Mouse (Mus musculus): ENCODE data around the gene Ckap4. TPM values are rescaled to one million over a fixed set of nuclear protein-coding genes. Genes with fewer than 3 reads are reported as not detected.

Ckap4 gene
- total RNA-seq, 1 experiment, result 86.8 TPM

DNA sequence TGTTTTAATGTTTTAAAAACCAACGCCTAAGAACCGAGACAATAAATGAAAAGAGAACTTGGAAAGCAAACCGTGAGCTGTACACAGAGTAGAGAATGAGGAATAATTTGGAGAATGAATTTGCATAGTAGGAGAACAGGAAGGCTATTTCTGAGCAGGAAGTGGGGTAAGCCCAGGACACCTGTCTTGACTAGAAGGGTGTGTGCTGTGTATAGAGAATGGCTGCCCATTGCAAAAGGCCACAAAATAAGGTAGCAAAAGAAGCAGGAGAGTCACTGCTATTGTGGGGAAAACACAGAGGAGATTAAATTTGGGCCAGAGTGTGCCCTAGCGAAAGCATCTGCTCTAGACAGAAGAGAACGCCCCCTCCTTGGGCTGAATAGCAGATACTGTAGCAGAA is 1.6 kb upstream of the Ckap4 start:
- Histone ChIP-seq H3K9ac (ENCODE audit: insufficient read depth, low read depth, low read length, poor library complexity, severe bottlenecking) (no peak overlapping the region), H3K36me3 (ENCODE audit: control insufficient read depth, insufficient read depth, low read length, poor library complexity, severe bottlenecking) (peaks cover 6% of the 10 kb centered on the region; the same call in 1 of the 2 replicates), H3K4me3 (ENCODE audit: insufficient read depth in 1 of 2, low read depth in 1 of 2, low read length in 2 of 2, poor library complexity in 1 of 2, severe bottlenecking in 1 of 2) (no peak overlapping the region), H3K9me3 (ENCODE audit: control insufficient read depth, insufficient read depth, low read depth, low read length) (no peaks in the 10 kb centered on the region), H3K4me1 (ENCODE audit: control insufficient read depth in 2 of 2, insufficient read depth in 2 of 2, low read length in 2 of 2, poor library complexity in 1 of 2) (peaks cover 11 to 19% of the 10 kb centered on the region in 2 experiments), H3K27ac (ENCODE audit: insufficient read depth, low read depth, low read length, poor library complexity, severe bottlenecking) (no peak overlapping the region)
- no peak for DNase-seq (ENCODE audit: low read depth, low spot score)
- no peak for TF ChIP-seq ZC3H11A (IDR thresholded peaks at IDR 0.05; ENCODE audit: borderline replicate concordance, low read depth, low read length)
- no peak for TF ChIP-seq HCFC1 (IDR thresholded peaks at IDR 0.05; ENCODE audit: borderline replicate concordance, insufficient read depth, low read length)
- TF ChIP-seq CHD2 (IDR thresholded peaks at IDR 0.05; ENCODE audit: low read depth, low read length), result no peak
- TF ChIP-seq MAFK (IDR thresholded peaks at IDR 0.05; ENCODE audit: insufficient read depth, low read depth, low read length), result no peak
- TF ChIP-seq ZNF384 (IDR thresholded peaks at IDR 0.05; ENCODE audit: low read depth, low read length), result no peak
- in situ Hi-C loops (cut with MboI; ENCODE audit: low sequenced_read_pairs in 2 of 2, unreplicated experiment in 2 of 2), result no loop called here

DNA sequence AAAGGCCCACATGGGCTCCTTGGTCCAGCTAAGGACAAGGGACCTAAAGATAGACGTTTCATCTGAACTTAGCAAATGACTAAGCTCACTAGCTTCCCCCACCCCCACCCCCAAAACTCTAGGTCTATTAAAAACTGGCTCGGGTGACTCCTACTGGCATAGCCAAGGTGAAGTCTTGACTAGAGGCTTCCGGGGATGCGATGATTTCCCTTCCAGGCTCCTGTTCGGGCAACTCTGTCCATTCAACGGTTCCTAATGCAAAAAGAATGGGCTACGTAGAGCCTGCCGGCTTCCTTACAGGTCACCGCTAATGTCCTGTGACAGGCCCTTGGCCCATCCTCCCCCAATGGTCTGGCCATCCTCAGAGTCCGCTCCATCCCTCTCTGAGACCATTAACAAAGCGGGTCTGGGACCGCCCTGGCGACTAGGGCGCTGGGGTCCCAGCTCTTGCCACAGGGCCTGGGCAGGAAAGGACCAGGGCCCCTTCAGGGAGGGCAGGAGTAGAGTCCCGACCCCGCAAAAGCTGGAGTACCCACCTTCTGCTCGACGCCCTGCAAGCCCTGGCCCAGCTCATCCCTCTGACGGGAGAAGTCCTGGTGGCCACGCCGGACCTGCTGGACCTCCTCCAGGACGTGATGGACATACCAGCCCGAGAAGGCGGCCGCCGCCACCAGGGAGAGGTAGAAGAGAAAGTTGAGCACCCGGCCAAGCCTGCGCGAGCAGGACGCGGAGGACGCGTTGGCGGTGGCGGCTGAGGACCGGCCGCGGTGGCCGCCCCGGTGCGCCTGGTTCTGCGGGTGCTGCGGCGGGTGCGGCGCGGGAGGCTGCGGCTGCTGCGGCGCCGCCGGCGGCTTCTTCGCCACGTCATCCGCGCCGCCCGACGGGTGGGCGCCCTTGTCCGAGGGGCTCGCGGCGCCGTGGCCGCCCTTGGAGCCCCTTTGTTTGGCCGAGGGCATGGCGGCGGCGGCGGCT is 665 bp downstream of the Ckap4 start:
- TF ChIP-seq HCFC1 (IDR thresholded peaks at IDR 0.05; ENCODE audit: borderline replicate concordance, insufficient read depth, low read length), result no peak
- no peak for TF ChIP-seq MAFK (IDR thresholded peaks at IDR 0.05; ENCODE audit: insufficient read depth, low read depth, low read length)
- no peak for TF ChIP-seq ZNF384 (IDR thresholded peaks at IDR 0.05; ENCODE audit: low read depth, low read length)
- no peak for TF ChIP-seq CHD2 (IDR thresholded peaks at IDR 0.05; ENCODE audit: low read depth, low read length)
- no peak for TF ChIP-seq ZC3H11A (IDR thresholded peaks at IDR 0.05; ENCODE audit: borderline replicate concordance, low read depth, low read length)
- in situ Hi-C loops (cut with MboI; ENCODE audit: low sequenced_read_pairs in 2 of 2, unreplicated experiment in 2 of 2), result no loop called here
- H3K27ac ChIP-seq (ENCODE audit: insufficient read depth, low read depth, low read length, poor library complexity, severe bottlenecking), result no peak overlapping the region
- H3K4me1 ChIP-seq (ENCODE audit: control insufficient read depth in 2 of 2, insufficient read depth in 2 of 2, low read length in 2 of 2, poor library complexity in 1 of 2), result peaks cover 11 to 23% of the 10 kb centered on the region in 2 experiments
- H3K9ac ChIP-seq (ENCODE audit: insufficient read depth, low read depth, low read length, poor library complexity, severe bottlenecking), result peak overlapping the region; percentile 86
- DNase-seq (ENCODE audit: low read depth, low spot score), result no peak
- no peaks in the 10 kb centered on the region for H3K9me3 ChIP-seq (ENCODE audit: control insufficient read depth, insufficient read depth, low read depth, low read length)
- H3K4me3 ChIP-seq (ENCODE audit: insufficient read depth in 1 of 2, low read depth in 1 of 2, low read length in 2 of 2, poor library complexity in 1 of 2, severe bottlenecking in 1 of 2), result peak overlapping the region; percentile 89
- peaks cover 11% of the 10 kb centered on the region; the same call in 1 of the 2 replicates for H3K36me3 ChIP-seq (ENCODE audit: control insufficient read depth, insufficient read depth, low read length, poor library complexity, severe bottlenecking)

DNA sequence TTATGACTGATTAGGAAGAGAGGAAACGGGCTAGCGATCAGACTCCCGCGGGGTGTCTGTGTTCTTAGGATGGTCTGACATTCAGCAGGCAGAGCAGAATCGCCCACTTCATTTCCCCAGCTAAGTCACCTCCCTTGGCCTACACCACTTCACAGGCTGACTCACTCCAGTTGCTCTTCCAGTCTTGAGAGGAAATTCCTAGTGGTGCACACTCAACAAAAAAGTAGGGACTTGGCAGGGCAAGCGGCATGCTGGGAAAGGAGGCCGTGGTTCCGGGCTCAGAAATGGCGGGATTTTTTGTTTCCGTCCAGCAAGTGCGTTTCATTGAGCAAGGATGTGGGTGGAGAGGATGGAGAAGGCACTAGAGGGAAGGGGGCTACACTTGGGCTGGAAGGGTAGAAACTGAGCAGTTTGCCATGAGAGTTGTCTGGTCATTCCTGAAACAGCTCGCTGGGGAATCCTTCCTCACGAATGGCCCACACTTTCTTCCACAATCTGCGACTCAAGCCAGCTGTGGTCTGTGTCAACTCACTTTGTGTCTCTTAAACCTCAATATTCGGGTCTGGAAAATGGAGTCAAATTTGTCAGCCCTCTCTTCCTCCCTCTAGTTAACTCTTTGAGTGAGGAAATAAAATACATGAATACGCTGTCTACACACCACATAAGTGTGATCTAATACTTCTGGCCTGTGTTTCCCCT is 1.5 kb downstream of the Ckap4 start:
- H3K27ac ChIP-seq (ENCODE audit: insufficient read depth, low read depth, low read length, poor library complexity, severe bottlenecking), result no peak overlapping the region
- in situ Hi-C loops (cut with MboI; ENCODE audit: low sequenced_read_pairs in 2 of 2, unreplicated experiment in 2 of 2), result no loop called here

DNA sequence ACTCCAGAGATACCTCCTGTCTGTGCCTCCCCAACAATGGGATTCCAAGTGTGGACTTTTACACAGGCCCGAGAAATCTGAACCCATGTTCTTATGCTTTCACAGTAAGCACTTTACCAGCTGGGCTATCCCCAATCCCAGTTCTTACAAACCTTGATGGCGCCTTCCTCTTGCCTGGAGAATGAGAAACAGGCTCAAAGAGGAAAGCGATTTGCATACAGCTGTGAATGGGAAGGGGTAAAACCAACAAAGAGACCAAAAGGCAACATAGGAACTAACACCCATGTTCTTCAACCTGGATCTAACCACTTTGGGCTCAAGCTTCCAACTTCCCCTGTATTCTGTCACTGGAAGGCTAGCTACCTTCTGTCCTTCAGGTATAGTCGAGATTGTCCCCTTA is 2.3 kb downstream of the Ckap4 start:
- no peak for TF ChIP-seq CHD2 (IDR thresholded peaks at IDR 0.05; ENCODE audit: low read depth, low read length)
- H3K4me3 ChIP-seq (ENCODE audit: insufficient read depth in 1 of 2, low read depth in 1 of 2, low read length in 2 of 2, poor library complexity in 1 of 2, severe bottlenecking in 1 of 2), result no peak overlapping the region
- H3K9ac ChIP-seq (ENCODE audit: insufficient read depth, low read depth, low read length, poor library complexity, severe bottlenecking), result no peak overlapping the region; the same call in 1 of the 2 replicates
- H3K36me3 ChIP-seq (ENCODE audit: control insufficient read depth, insufficient read depth, low read length, poor library complexity, severe bottlenecking), result peaks cover 19% of the 10 kb centered on the region
- no peaks in the 10 kb centered on the region for H3K9me3 ChIP-seq (ENCODE audit: control insufficient read depth, insufficient read depth, low read depth, low read length)
- in situ Hi-C loops (cut with MboI; ENCODE audit: low sequenced_read_pairs in 2 of 2, unreplicated experiment in 2 of 2), result no loop called here
- DNase-seq (ENCODE audit: low read depth, low spot score), result no peak
- no peak overlapping the region for H3K27ac ChIP-seq (ENCODE audit: insufficient read depth, low read depth, low read length, poor library complexity, severe bottlenecking)
- peaks cover 16 to 33% of the 10 kb centered on the region in 2 experiments for H3K4me1 ChIP-seq (ENCODE audit: control insufficient read depth in 2 of 2, insufficient read depth in 2 of 2, low read length in 2 of 2, poor library complexity in 1 of 2)

More for the DNA sequence above, 1.5 kb downstream of the Ckap4 start:
- peak overlapping the region; percentile 86; the same call in 1 of the 2 replicates for H3K9ac ChIP-seq (ENCODE audit: insufficient read depth, low read depth, low read length, poor library complexity, severe bottlenecking)
- no peak for DNase-seq (ENCODE audit: low read depth, low spot score)
- H3K9me3 ChIP-seq (ENCODE audit: control insufficient read depth, insufficient read depth, low read depth, low read length), result no peaks in the 10 kb centered on the region
- H3K4me3 ChIP-seq (ENCODE audit: insufficient read depth in 1 of 2, low read depth in 1 of 2, low read length in 2 of 2, poor library complexity in 1 of 2, severe bottlenecking in 1 of 2), result peak overlapping the region; percentile 89
- H3K4me1 ChIP-seq (ENCODE audit: control insufficient read depth in 2 of 2, insufficient read depth in 2 of 2, low read length in 2 of 2, poor library complexity in 1 of 2), result peaks cover 11 to 29% of the 10 kb centered on the region in 2 experiments
- TF ChIP-seq ZNF384 (IDR thresholded peaks at IDR 0.05; ENCODE audit: low read depth, low read length), result no peak
- TF ChIP-seq MAFK (IDR thresholded peaks at IDR 0.05; ENCODE audit: insufficient read depth, low read depth, low read length), result no peak
- no peak for TF ChIP-seq ZC3H11A (IDR thresholded peaks at IDR 0.05; ENCODE audit: borderline replicate concordance, low read depth, low read length)
- TF ChIP-seq HCFC1 (IDR thresholded peaks at IDR 0.05; ENCODE audit: borderline replicate concordance, insufficient read depth, low read length), result no peak
- no peak for TF ChIP-seq CHD2 (IDR thresholded peaks at IDR 0.05; ENCODE audit: low read depth, low read length)
- peaks cover 19% of the 10 kb centered on the region; the same call in 1 of the 2 replicates for H3K36me3 ChIP-seq (ENCODE audit: control insufficient read depth, insufficient read depth, low read length, poor library complexity, severe bottlenecking)

Measured in ES-E14 (cell line).